Mouse (Mus musculus): Measurements from ENCODE around the gene Arxes2. TPM values are rescaled to one million over a fixed set of nuclear protein-coding genes. Genes with fewer than 3 reads are reported as not detected.
"Not testable (repeated sequence)": the region's sequence is repeated elsewhere in the genome, so short reads cannot be mapped to it uniquely, and the experiment has no call there.

The Arxes2 gene
- 290 and 292 TPM in 2 replicates for polyA plus RNA-seq (2014; fragmentation: Nextera tagmentation; extraction: Ambion mirVana)

DNA sequence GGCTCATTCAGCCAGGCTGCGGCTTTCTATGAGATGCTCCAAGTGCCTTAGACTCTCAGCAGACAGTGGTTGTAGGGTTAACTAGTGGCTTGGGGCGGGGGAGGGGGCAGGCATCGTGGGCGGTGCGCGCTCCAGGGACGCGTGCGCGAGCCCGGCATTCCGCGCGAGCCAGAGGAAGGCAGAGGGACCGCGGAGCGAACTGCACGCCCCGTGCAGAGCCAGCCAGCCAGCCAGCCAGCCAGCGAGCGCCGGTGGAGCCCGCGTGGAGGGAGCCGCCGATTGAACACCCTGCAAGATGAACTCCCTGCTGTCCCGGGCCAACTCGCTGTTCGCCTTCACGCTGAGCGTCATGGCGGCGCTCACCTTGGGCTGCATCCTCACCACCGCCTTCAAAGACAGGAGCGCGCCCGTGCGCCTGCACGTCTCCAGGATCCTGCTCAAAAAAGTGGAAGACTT lies at the start of gene Arxes2:
Gene Arxes2, plus strand, starts transcription at position 161 of the 456 bp plus-strand sequence.
- H3K4me3 ChIP-seq (ENCODE audit: low read depth, low read length): peak within 1 kb of the TSS; percentile 27
- peak; percentile 93 for ATAC-seq (ENCODE audit: low read depth)
- H3K27me3 ChIP-seq (ENCODE audit: control insufficient read depth, insufficient read depth, low read length); H3K36me3 ChIP-seq (ENCODE audit: control insufficient read depth, insufficient read depth, low read length); H3K4me1 ChIP-seq (ENCODE audit: control insufficient read depth, insufficient read depth, low read length); H3K27ac ChIP-seq (ENCODE audit: low read depth, low read length); H3K9ac ChIP-seq (replicated peaks; ENCODE audit: low read depth, low read length); H3K9me3 ChIP-seq (ENCODE audit: control insufficient read depth, low read length): not testable (repeated sequence)
- 4% methylated on average over 5 of the region's 39 CpGs for WGBS
- peak within 1 kb of the TSS; percentile 33; the same call in 1 of the 2 replicates for H3K4me2 ChIP-seq (ENCODE audit: low read depth, low read length)

DNA sequence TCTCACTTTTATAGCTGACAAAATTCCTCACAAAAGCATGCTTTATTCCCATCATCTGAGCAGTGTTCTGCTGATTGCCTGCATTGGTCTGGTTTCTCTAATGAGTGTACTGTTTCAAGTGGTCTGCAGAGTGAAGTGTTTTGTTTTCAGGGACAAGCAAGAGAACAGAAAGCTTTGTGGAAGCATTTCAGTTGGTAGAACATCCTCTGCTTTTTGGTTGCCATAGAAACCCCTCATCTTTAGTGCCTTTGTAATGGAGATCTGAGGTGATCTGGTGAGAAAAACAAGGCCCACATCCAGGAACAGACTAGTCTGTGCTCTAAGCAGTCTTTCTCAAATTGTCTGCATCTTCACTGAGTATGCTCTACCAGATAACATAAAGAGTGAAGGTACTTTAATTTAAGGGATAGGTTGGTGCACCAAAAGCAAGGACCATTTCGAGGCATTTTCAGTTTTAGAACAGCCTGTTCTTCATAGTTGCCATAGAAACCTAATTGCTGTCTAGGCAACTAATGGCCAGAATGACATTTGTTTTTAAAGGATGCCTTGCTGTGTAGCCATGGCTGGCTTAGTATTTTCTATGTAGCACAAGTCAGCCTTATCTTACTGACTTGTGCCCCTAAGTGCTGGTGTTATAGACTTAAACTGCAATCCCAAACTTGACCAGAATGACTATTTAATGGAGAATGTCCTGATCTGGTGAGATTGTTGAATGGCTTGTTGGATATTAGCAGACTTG lies 44.8 kb upstream of the Arxes2 start:
- Histone ChIP-seq H3K27ac (ENCODE audit: low read depth, low read length) (peak overlapping the region; percentile 2), H3K27me3 (ENCODE audit: control insufficient read depth, insufficient read depth, low read length) (no peaks in the 10 kb centered on the region), H3K9ac (replicated peaks; ENCODE audit: low read depth, low read length) (no peak overlapping the region), H3K4me1 (ENCODE audit: control insufficient read depth, insufficient read depth, low read length) (no peaks in the 10 kb centered on the region), H3K36me3 (ENCODE audit: control insufficient read depth, insufficient read depth, low read length) (no peaks in the 10 kb centered on the region), H3K4me2 (ENCODE audit: low read depth, low read length) (no peak overlapping the region), H3K9me3 (ENCODE audit: control insufficient read depth, low read length) (no peaks in the 10 kb centered on the region), H3K4me3 (ENCODE audit: low read depth, low read length) (no peak overlapping the region)
- WGBS: 22% methylated on average over 1 of the region's 1 CpGs
- peak; percentile 44 for ATAC-seq (ENCODE audit: low read depth)

- H3K9ac ChIP-seq (replicated peaks; ENCODE audit: low read depth, low read length): no peak overlapping the region
Measured at GRCm38 (mm10) chrX:135956988-135957690, 36.5 kb upstream of the Arxes2 start.

DNA sequence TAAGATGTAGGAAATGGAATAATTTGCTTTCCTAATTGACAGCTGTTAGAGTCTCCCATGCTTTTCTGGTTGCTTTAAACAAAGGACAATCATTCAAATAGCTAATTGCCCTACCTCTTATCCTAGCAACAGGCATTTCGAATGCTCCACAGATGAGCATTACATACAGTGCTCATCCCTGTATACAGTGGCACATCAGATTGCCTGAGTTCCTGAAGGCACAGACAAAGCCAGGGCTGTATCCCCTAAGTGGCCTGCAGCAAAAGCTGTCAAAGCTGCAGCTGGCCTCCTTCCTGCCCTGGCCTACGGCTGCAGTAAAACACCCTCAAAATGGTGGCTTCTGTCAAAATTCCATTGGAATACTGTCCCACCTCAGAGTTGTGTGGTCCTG lies 35.9 kb upstream of the Arxes2 start:
- Histone ChIP-seq H3K9me3 (ENCODE audit: control insufficient read depth, low read length) (no peaks in the 10 kb centered on the region), H3K4me1 (ENCODE audit: control insufficient read depth, insufficient read depth, low read length) (0 out of 2 replicates have a peak, but pooled peaks cover 4% of the 10 kb centered on the region), H3K36me3 (ENCODE audit: control insufficient read depth, insufficient read depth, low read length) (no peaks in the 10 kb centered on the region), H3K27me3 (ENCODE audit: control insufficient read depth, insufficient read depth, low read length) (no peaks in the 10 kb centered on the region), H3K4me3 (ENCODE audit: low read depth, low read length) (no peak overlapping the region), H3K9ac (replicated peaks; ENCODE audit: low read depth, low read length) (no peak overlapping the region), H3K4me2 (ENCODE audit: low read depth, low read length) (no peak overlapping the region), H3K27ac (ENCODE audit: low read depth, low read length) (peak overlapping the region; percentile 70)
- WGBS: 53% methylated on average over 2 of the region's 2 CpGs
- peak; percentile 86 for ATAC-seq (ENCODE audit: low read depth)

More at GRCm38 (mm10) chrX:135956988-135957690, 36.5 kb upstream of the Arxes2 start:
- no peak overlapping the region for H3K4me2 ChIP-seq (ENCODE audit: low read depth, low read length)
- no peak overlapping the region for H3K4me3 ChIP-seq (ENCODE audit: low read depth, low read length)
- ATAC-seq (ENCODE audit: low read depth): peak; percentile 86
- H3K9me3 ChIP-seq (ENCODE audit: control insufficient read depth, low read length): no peaks in the 10 kb centered on the region
- 0 out of 2 replicates have a peak overlapping the region, but pooled peaks have one; percentile 39 for H3K27ac ChIP-seq (ENCODE audit: low read depth, low read length)
- H3K36me3 ChIP-seq (ENCODE audit: control insufficient read depth, insufficient read depth, low read length): no peaks in the 10 kb centered on the region
- WGBS: 57% methylated on average over 1 of the region's 1 CpGs
- H3K27me3 ChIP-seq (ENCODE audit: control insufficient read depth, insufficient read depth, low read length): no peaks in the 10 kb centered on the region
- 0 out of 2 replicates have a peak, but pooled peaks cover 4% of the 10 kb centered on the region for H3K4me1 ChIP-seq (ENCODE audit: control insufficient read depth, insufficient read depth, low read length)

DNA sequence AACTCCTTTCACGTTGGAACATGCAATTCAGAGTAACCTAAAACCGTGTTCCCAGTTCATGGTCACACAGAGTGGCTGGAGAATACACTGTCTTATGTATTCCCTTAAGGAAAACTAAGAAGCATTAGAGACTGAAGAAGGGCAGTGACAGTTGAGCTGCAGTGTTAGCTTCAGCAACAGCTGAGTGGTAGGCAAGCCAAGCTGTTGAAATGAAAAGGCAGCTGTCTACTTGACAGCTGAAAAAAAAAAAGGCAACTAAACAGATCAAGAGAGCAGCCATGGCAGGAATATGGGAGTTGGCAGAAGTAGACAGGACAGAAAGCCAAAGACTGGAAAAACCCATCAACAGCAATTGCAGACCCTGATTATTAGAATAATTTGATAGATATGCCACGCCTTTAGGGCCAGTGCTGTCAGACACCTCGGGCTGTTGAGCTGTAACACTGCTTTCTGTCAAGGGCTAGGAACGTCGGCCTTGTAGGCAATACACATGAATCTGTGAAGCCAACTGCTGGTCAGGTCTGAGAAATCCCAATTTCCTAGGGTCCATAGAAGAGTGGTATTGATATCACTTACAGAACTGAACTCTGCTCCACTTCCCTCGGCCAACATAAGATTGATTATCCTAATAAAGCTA lies 34.9 kb upstream of the Arxes2 start:
- H3K27ac ChIP-seq (ENCODE audit: low read depth, low read length): no peak overlapping the region
- 90% methylated on average over 7 of the region's 7 CpGs for WGBS
- ATAC-seq (ENCODE audit: low read depth): no peak
- no peaks in the 10 kb centered on the region for H3K36me3 ChIP-seq (ENCODE audit: control insufficient read depth, insufficient read depth, low read length)
- no peaks in the 10 kb centered on the region for H3K9me3 ChIP-seq (ENCODE audit: control insufficient read depth, low read length)
- no peak overlapping the region for H3K9ac ChIP-seq (replicated peaks; ENCODE audit: low read depth, low read length)
- no peaks in the 10 kb centered on the region for H3K27me3 ChIP-seq (ENCODE audit: control insufficient read depth, insufficient read depth, low read length)
- H3K4me2 ChIP-seq (ENCODE audit: low read depth, low read length): no peak overlapping the region
- no peak overlapping the region for H3K4me3 ChIP-seq (ENCODE audit: low read depth, low read length)
- H3K4me1 ChIP-seq (ENCODE audit: control insufficient read depth, insufficient read depth, low read length): 0 out of 2 replicates have a peak, but pooled peaks cover 4% of the 10 kb centered on the region

GRCm38 (mm10) chrX:135959536-135959935 lies 34.1 kb upstream of the Arxes2 start:
- Histone ChIP-seq H3K4me2 (ENCODE audit: low read depth, low read length) (no peak overlapping the region), H3K9ac (replicated peaks; ENCODE audit: low read depth, low read length) (no peak overlapping the region), H3K4me1 (ENCODE audit: control insufficient read depth, insufficient read depth, low read length) (0 out of 2 replicates have a peak, but pooled peaks cover 4% of the 10 kb centered on the region), H3K9me3 (ENCODE audit: control insufficient read depth, low read length) (no peaks in the 10 kb centered on the region), H3K27me3 (ENCODE audit: control insufficient read depth, insufficient read depth, low read length) (no peaks in the 10 kb centered on the region), H3K36me3 (ENCODE audit: control insufficient read depth, insufficient read depth, low read length) (no peaks in the 10 kb centered on the region), H3K4me3 (ENCODE audit: low read depth, low read length) (no peak overlapping the region), H3K27ac (ENCODE audit: low read depth, low read length) (no peak overlapping the region)
- no peak for ATAC-seq (ENCODE audit: low read depth)
- WGBS: 85% methylated on average over 4 of the region's 4 CpGs

DNA sequence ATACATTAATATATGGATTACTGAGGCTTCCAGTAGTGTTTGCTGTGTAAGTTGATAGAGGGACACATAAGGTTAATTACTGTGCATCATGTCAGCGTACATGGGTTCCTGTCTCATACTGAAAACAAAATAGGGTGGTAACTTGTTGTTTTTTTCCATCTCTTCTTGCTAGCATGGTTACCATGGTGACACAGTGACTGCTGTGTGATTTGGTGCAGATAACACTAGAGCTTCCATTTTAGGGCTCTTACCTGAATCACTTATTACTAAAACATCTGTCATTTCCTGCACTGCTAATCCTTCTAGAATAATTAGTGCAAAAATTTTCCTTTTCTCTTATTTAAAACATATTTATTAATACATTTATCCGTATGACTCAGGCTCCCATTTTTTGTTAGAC lies 31.3 kb upstream of the Arxes2 start:
- WGBS: 39% methylated on average over 2 of the region's 2 CpGs

DNA sequence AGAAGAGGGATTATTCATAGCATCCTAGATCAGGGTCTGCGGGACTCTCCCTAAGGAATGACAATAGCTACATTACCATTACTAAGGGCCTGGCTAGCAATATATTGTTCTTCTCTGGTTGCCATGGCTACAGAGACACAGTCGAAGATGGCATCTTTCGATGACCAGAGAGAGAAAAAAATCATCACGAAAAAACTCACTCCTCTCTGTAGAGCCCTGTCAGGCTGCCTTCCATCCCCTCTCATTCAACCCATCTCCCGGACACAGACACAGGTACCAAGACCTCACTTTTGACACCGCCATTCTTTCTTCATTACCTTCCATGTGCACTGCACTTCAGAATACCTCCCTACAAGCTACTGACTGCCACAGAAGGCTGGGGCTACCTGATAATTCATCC lies 30.5 kb upstream of the Arxes2 start:
- Histone ChIP-seq H3K4me3 (ENCODE audit: low read depth, low read length) (no peak overlapping the region), H3K4me2 (ENCODE audit: low read depth, low read length) (no peak overlapping the region), H3K4me1 (ENCODE audit: control insufficient read depth, insufficient read depth, low read length) (no peaks in the 10 kb centered on the region), H3K27me3 (ENCODE audit: control insufficient read depth, insufficient read depth, low read length) (no peaks in the 10 kb centered on the region), H3K36me3 (ENCODE audit: control insufficient read depth, insufficient read depth, low read length) (no peaks in the 10 kb centered on the region), H3K27ac (ENCODE audit: low read depth, low read length) (no peak overlapping the region), H3K9ac (replicated peaks; ENCODE audit: low read depth, low read length) (no peak overlapping the region), H3K9me3 (ENCODE audit: control insufficient read depth, low read length) (no peaks in the 10 kb centered on the region)
- 24% methylated on average over 6 of the region's 6 CpGs for WGBS
- ATAC-seq (ENCODE audit: low read depth): peak; percentile 54

More for the DNA sequence above, 31.3 kb upstream of the Arxes2 start:
- Histone ChIP-seq H3K36me3 (ENCODE audit: control insufficient read depth, insufficient read depth, low read length) (no peaks in the 10 kb centered on the region), H3K4me3 (ENCODE audit: low read depth, low read length) (no peak overlapping the region), H3K4me1 (ENCODE audit: control insufficient read depth, insufficient read depth, low read length) (0 out of 2 replicates have a peak, but pooled peaks cover 4% of the 10 kb centered on the region), H3K27ac (ENCODE audit: low read depth, low read length) (no peak overlapping the region), H3K4me2 (ENCODE audit: low read depth, low read length) (no peak overlapping the region), H3K9me3 (ENCODE audit: control insufficient read depth, low read length) (no peaks in the 10 kb centered on the region), H3K9ac (replicated peaks; ENCODE audit: low read depth, low read length) (no peak overlapping the region), H3K27me3 (ENCODE audit: control insufficient read depth, insufficient read depth, low read length) (no peaks in the 10 kb centered on the region)
- ATAC-seq (ENCODE audit: low read depth): no peak

Data from neural tube, embryonic 14.5 days (tissue).